24 mouse cellular contexts compared by ENCODE assay signal in genomic region chr4:32569054-32569453, GRCm38 (mm10). TPM values are rescaled to one million over a fixed set of nuclear protein-coding genes. Genes with fewer than 3 reads are reported as not detected.
A peak's percentile ranks its signal among the peaks of the same experiment; 100 is the strongest.
DNase-seq lines count a peak whose midpoint lies in the region; ATAC-seq and TF ChIP-seq lines count a peak whose summit lies in the region.
"Had no signal": no experiment of that assay in that cellular context is flagged by ENCODE, and none has a peak within 500 bp of the region (broad histone marks: within the 10 kb centered on the region; RNA-seq: fewer than 3 reads in every experiment).

No protein-coding gene starts in this region.

- H3K27me3 ChIP-seq in forebrain, embryonic 14.5 days (replicated peaks; ENCODE audit: control insufficient read depth, insufficient read depth, low read length) = no peaks in the 10 kb centered on the region
- no peaks in the 10 kb centered on the region for H3K27me3 ChIP-seq in forebrain, embryonic 13.5 days
- H3K27me3 ChIP-seq in liver, adult 2 months (ENCODE audit: control insufficient read depth, insufficient read depth, low read length) = no peaks in the 10 kb centered on the region
- no peaks in the 10 kb centered on the region for H3K27me3 ChIP-seq in kidney, adult 2 months (replicated peaks; ENCODE audit: control insufficient read depth, insufficient read depth, low read length)
- H3K27me3 ChIP-seq: embryonic facial prominence, embryonic 15.5 days; heart, embryonic 12.5 days; midbrain, embryonic 12.5 days had no signal

- no peak for TF ChIP-seq POLR2A in liver, adult 2 months (IDR thresholded peaks at IDR 0.05; ENCODE audit: extremely low read depth, insufficient read depth, low read length)
- no peak for TF ChIP-seq POLR2A in kidney, adult 2 months (IDR thresholded peaks at IDR 0.05; ENCODE audit: low read depth, low read length)

- peaks cover 19% of the 10 kb centered on the region for H3K4me1 ChIP-seq in forebrain, embryonic 14.5 days (ENCODE audit: control insufficient read depth, insufficient read depth, low read length)
- peaks cover 29% of the 10 kb centered on the region for H3K4me1 ChIP-seq in forebrain, embryonic 13.5 days
- H3K4me1 ChIP-seq in liver, adult 2 months (ENCODE audit: control insufficient read depth, insufficient read depth, low read length) = peaks cover 29% of the 10 kb centered on the region
- H3K4me1 ChIP-seq in kidney, adult 2 months (ENCODE audit: control insufficient read depth, insufficient read depth, low read length) = no peaks in the 10 kb centered on the region
- H3K4me1 ChIP-seq: embryonic facial prominence, embryonic 15.5 days had no signal

- TF ChIP-seq CTCF in liver, adult 2 months (IDR thresholded peaks at IDR 0.05; ENCODE audit: low read depth, low read length) = no peak
- no peak for TF ChIP-seq CTCF in kidney, adult 2 months (conservative IDR thresholded peaks at IDR 0.05; ENCODE audit: insufficient read depth, insufficient read length, low read depth, low read length)

- H3K36me3 ChIP-seq in forebrain, embryonic 14.5 days (ENCODE audit: control insufficient read depth, insufficient read depth, low read length) = peaks cover 7% of the 10 kb centered on the region; the same call in 1 of the 2 replicates
- H3K36me3 ChIP-seq in forebrain, embryonic 13.5 days (ENCODE audit: poor library complexity, severe bottlenecking) = peaks cover 22% of the 10 kb centered on the region
- H3K36me3 ChIP-seq in liver, adult 2 months (ENCODE audit: control insufficient read depth, insufficient read depth, low read length) = no peaks in the 10 kb centered on the region
- no peaks in the 10 kb centered on the region for H3K36me3 ChIP-seq in macrophage (ENCODE audit: inconsistent target)
- no peaks in the 10 kb centered on the region for H3K36me3 ChIP-seq in kidney, adult 2 months (ENCODE audit: control insufficient read depth, insufficient read depth, low read length)
- H3K36me3 ChIP-seq: embryonic facial prominence, embryonic 15.5 days had no signal

- no peak overlapping the region for H3K9ac ChIP-seq in forebrain, embryonic 14.5 days (ENCODE audit: low read length)
- H3K9ac ChIP-seq in forebrain, embryonic 13.5 days = no peak overlapping the region
- H3K9ac ChIP-seq in liver, adult 2 months (ENCODE audit: low read depth, low read length) = peak overlapping the region; percentile 40; the same call in 1 of the 2 replicates
- H3K9ac ChIP-seq: embryonic facial prominence, embryonic 15.5 days; heart, embryonic 12.5 days had no signal

- 0 out of 2 replicates have a peak overlapping the region, but pooled peaks have one; percentile 30 for H3K27ac ChIP-seq in forebrain, embryonic 14.5 days (ENCODE audit: low read depth, low read length)
- H3K27ac ChIP-seq in forebrain, embryonic 13.5 days = no peak overlapping the region
- H3K27ac ChIP-seq in liver, adult 2 months (replicated peaks; ENCODE audit: insufficient read depth, low read depth, low read length) = peak overlapping the region; percentile 79
- peak overlapping the region; percentile 94 for H3K27ac ChIP-seq in macrophage
- no peak overlapping the region for H3K27ac ChIP-seq in kidney, adult 2 months (ENCODE audit: insufficient read depth, low read depth, low read length)
- H3K27ac ChIP-seq: embryonic facial prominence, embryonic 15.5 days had no signal

- H3K79me2 ChIP-seq in liver, adult 2 months (ENCODE audit: control insufficient read depth, insufficient read depth, low read length) = no peaks in the 10 kb centered on the region
- H3K79me2 ChIP-seq in macrophage (ENCODE audit: inconsistent target) = no peaks in the 10 kb centered on the region

- WGBS in forebrain, embryonic 14.5 days = 78% methylated on average over 4 of the region's 4 CpGs
- 73% methylated on average over 4 of the region's 4 CpGs for WGBS in forebrain, embryonic 13.5 days
- WGBS in liver, adult 2 months = 83% methylated on average over 4 of the region's 4 CpGs
- WGBS in macrophage (ENCODE audit: missing documents) = 86% methylated on average over 4 of the region's 4 CpGs
- WGBS in kidney, adult 2 months = 93% methylated on average over 4 of the region's 4 CpGs

- no peak overlapping the region for H3K4me2 ChIP-seq in forebrain, embryonic 14.5 days (ENCODE audit: low read length)
- no peak overlapping the region for H3K4me2 ChIP-seq in forebrain, embryonic 13.5 days
- H3K4me2 ChIP-seq: embryonic facial prominence, embryonic 15.5 days; heart, embryonic 12.5 days; midbrain, embryonic 12.5 days had no signal

- peak; percentile 16 for DNase-seq in forebrain, embryonic 14.5 days (ENCODE audit: low spot score)
- DNase-seq in liver, adult 2 months (ENCODE audit: extremely low read depth, low read depth, low spot score) = no peak
- DNase-seq in liver (no peak), adipocyte (ENCODE audit: low spot score) (peak; percentile 8)
- no peak for DNase-seq in cerebellum, postnatal 4 days (ENCODE audit: low spot score in 2 of 2)
- no peak for DNase-seq in kidney, adult 2 months
- DNase-seq: adrenal gland, postnatal 10 days; cerebellum, adult 8-10 months; gastrocnemius, postnatal 36 days; heart, postnatal 36 days; kidney, postnatal 10 days; lung, postnatal 14 days; retina, postnatal 1 day had no signal

- no peaks in the 10 kb centered on the region for H3K9me3 ChIP-seq in forebrain, embryonic 14.5 days (replicated peaks; ENCODE audit: control insufficient read depth, low read length)
- H3K9me3 ChIP-seq in forebrain, embryonic 13.5 days (replicated peaks) = no peaks in the 10 kb centered on the region
- H3K9me3 ChIP-seq: embryonic facial prominence, embryonic 15.5 days; heart, embryonic 12.5 days had no signal

- no peak overlapping the region for H3K4me3 ChIP-seq in forebrain, embryonic 14.5 days (ENCODE audit: low read depth, low read length)
- H3K4me3 ChIP-seq in forebrain, embryonic 13.5 days = no peak overlapping the region
- no peak overlapping the region for H3K4me3 ChIP-seq in liver, adult 2 months (ENCODE audit: insufficient read depth, low read depth, low read length)
- H3K4me3 ChIP-seq in macrophage (ENCODE audit: inconsistent target) = no peak overlapping the region
- no peak overlapping the region for H3K4me3 ChIP-seq in kidney, adult 2 months (ENCODE audit: insufficient read depth, low read depth, low read length)
- H3K4me3 ChIP-seq: embryonic facial prominence, embryonic 15.5 days; heart, embryonic 12.5 days; midbrain, embryonic 12.5 days had no signal

- ATAC-seq in forebrain, embryonic 14.5 days = no peak
- ATAC-seq in forebrain, embryonic 13.5 days = no peak
- ATAC-seq: intestine, postnatal 0 days had no signal

RNA-seq across cellular contexts. Expression of gene Gja10, which starts 33.5 kb away (rescaled TPM):
- not detected in 2 replicates for polyA plus RNA-seq in forebrain, embryonic 14.5 days (2014; fragmentation: Nextera tagmentation; extraction: Ambion mirVana)
- polyA plus RNA-seq in forebrain, embryonic 13.5 days (2015; fragmentation: Nextera tagmentation; extraction: Ambion mirVana) = 0.08 TPM in 1 of 2 replicates, not detected in the other
- 0.18 TPM in 1 of 2 replicates, not detected in the other for total RNA-seq in liver, adult 2 months (2014; rRNA removed)
- 0.07 and 0.16 TPM in 2 replicates for polyA plus RNA-seq in liver, adult 2 months (2012; rRNA removed)
- total RNA-seq in macrophage (2018; cell fraction: chromatin; rRNA removed) = not detected
- total RNA-seq in macrophage (2018; cell fraction: cytosol; rRNA removed) = not detected
- not detected for total RNA-seq in macrophage (2018; cell fraction: nucleus; rRNA removed)
- polyA plus RNA-seq in macrophage (2018) = not detected in 3 replicates
- polyA plus RNA-seq in kidney, adult 2 months (2012; rRNA removed) = 0.03 TPM in 1 of 2 replicates, not detected in the other
- total RNA-seq: gastrocnemius, postnatal 36 days; heart, postnatal 36 days; left cerebral cortex, postnatal 10 days had no signal
- polyA plus RNA-seq: embryonic facial prominence, embryonic 15.5 days; heart, embryonic 12.5 days; intestine, postnatal 0 days; limb, embryonic 14.5 days; midbrain, embryonic 12.5 days; neural tube, embryonic 14.5 days; stomach, embryonic 14.5 days; thymus, postnatal 0 days had no signal

RNA-seq across cellular contexts. Expression of gene Casp8ap2, which starts 46.2 kb away (rescaled TPM):
- polyA plus RNA-seq in forebrain, embryonic 14.5 days (2014; fragmentation: Nextera tagmentation; extraction: Ambion mirVana) = 48.9 and 53.0 TPM in 2 replicates
- 66.1 and 88.3 TPM in 2 replicates for polyA plus RNA-seq in forebrain, embryonic 13.5 days (2015; fragmentation: Nextera tagmentation; extraction: Ambion mirVana)
- total RNA-seq in liver, adult 2 months (2014; rRNA removed) = 2.8 and 4.7 TPM in 2 replicates
- 0.58 and 0.97 TPM in 2 replicates for polyA plus RNA-seq in liver, adult 2 months (2012; rRNA removed)
- total RNA-seq in macrophage (2018; cell fraction: chromatin; rRNA removed) = 10 to 100 TPM in 20 of 26 experiments, 1 to 10 TPM in 6; 3.4 to 52.2 (median 24.5) TPM
- total RNA-seq in macrophage (2018; cell fraction: cytosol; rRNA removed) = 10 to 100 TPM in 18 of 26 experiments, 1 to 10 TPM in 8; 3.1 to 16.7 (median 12.5) TPM
- total RNA-seq in macrophage (2018; cell fraction: nucleus; rRNA removed) = 10 to 100 TPM in 19 of 26 experiments, 1 to 10 TPM in 7; 3.6 to 56.0 (median 13.7) TPM
- polyA plus RNA-seq in macrophage (2018) = 9.0 to 12.1 TPM (median 10.9 TPM) in 3 replicates
- 1.2 and 3.8 TPM in 2 replicates for polyA plus RNA-seq in kidney, adult 2 months (2012; rRNA removed)

Comparison
In these comparisons a context has a peak if more than half of its experiments do, and no peak if none do; other contexts are left out.
1. H3K27ac ChIP-seq: peak in forebrain, embryonic 14.5 days (single experiment), liver, adult 2 months (single experiment) and macrophage (single experiment); none in forebrain, embryonic 13.5 days (single experiment) and kidney, adult 2 months (single experiment).
2. DNase-seq: peak in forebrain, embryonic 14.5 days (single experiment) and adipocyte (single experiment); none in liver, adult 2 months (single experiment), liver (single experiment), cerebellum, postnatal 4 days (0 of 2) and kidney, adult 2 months (single experiment).